Mouse (Mus musculus) embryonic fibroblast, embryonic 13.5 days (primary cell): Measurements from ENCODE around the gene Tspan18.

Experiments used
- CTCF ChIP-seq: IDR thresholded peaks from 2 replicates; pipeline ENCODE4 v1.5.1; 2011; ENCODE audit warnings: mild to moderate bottlenecking, control low read depth, low read length, moderate library complexity, borderline replicate concordance; ENCODE audit not compliant: insufficient read depth
- POLR2A ChIP-seq: IDR thresholded peaks from 2 replicates; pipeline ENCODE4 v1.6.1; 2011; ENCODE audit warnings: low read depth, mild to moderate bottlenecking, control low read depth, low read length, moderate library complexity

DNA sequence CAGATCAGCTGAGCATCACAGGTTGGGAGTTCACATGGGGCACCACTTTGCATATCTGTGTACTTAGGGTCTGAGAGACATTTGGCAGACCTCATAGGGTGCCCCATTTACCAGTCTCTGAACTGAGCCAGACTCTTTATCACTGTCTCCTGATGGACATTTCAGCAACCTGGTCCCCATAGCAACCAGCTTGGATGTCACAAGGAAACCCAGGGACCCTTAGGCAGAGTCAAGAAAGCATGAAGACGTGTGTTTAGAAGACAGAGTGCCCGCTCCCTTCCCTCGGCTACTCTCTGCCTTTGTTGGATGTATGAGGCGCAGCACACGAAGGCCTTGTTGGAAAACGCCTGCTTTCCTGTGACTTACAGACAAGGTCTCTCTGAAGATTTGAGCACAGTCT is 168.0 kb downstream of the Tspan18 start:
- no peak for TF ChIP-seq CTCF
- TF ChIP-seq POLR2A, result no peak
